Mouse (Mus musculus): ENCODE data around the gene Tbc1d2b. TPM values are rescaled to one million over a fixed set of nuclear protein-coding genes. Genes with fewer than 3 reads are reported as not detected.

The Tbc1d2b gene
- polyA plus RNA-seq, 1 experiment from 2014 or later, result 19.0 TPM

GRCm38 (mm10) chr9:90237232-90238062, 33.2 kb downstream of the Tbc1d2b start:
- Histone ChIP-seq H3K27ac (no peak overlapping the region), H3K9me3 (no peaks in the 10 kb centered on the region), H3K36me3 (peaks cover 18% of the 10 kb centered on the region), H3K27me3 (no peaks in the 10 kb centered on the region), H3K4me3 (no peak overlapping the region), H3K9ac (no peak overlapping the region), H3K4me2 (replicated peaks) (no peak overlapping the region), H3K4me1 (no peaks in the 10 kb centered on the region)
- ATAC-seq (ENCODE audit: insufficient number of reproducible peaks, insufficient read depth, low FRiP score, low TSS enrichment), result no peak
- WGBS, result 82% methylated on average over 9 of the region's 9 CpGs

- H3K27ac ChIP-seq, result no peak overlapping the region
- no peak overlapping the region for H3K4me3 ChIP-seq
- H3K4me2 ChIP-seq (replicated peaks), result no peak overlapping the region
- no peaks in the 10 kb centered on the region for H3K27me3 ChIP-seq
- ATAC-seq (ENCODE audit: insufficient number of reproducible peaks, insufficient read depth, low FRiP score, low TSS enrichment), result no peak
- no peaks in the 10 kb centered on the region for H3K9me3 ChIP-seq
- 89% methylated on average over 5 of the region's 5 CpGs for WGBS
- H3K9ac ChIP-seq, result no peak overlapping the region
- H3K36me3 ChIP-seq, result peaks cover 18% of the 10 kb centered on the region
- H3K4me1 ChIP-seq, result no peaks in the 10 kb centered on the region
These were observed 33.8 kb downstream of the Tbc1d2b start for GRCm38 (mm10) chr9:90236817-90237216.

- WGBS, result 87% methylated on average over 10 of the region's 10 CpGs
- H3K4me1 ChIP-seq, result no peaks in the 10 kb centered on the region
- no peaks in the 10 kb centered on the region for H3K9me3 ChIP-seq
- H3K4me3 ChIP-seq, result no peak overlapping the region
- H3K27me3 ChIP-seq, result no peaks in the 10 kb centered on the region
- no peak for ATAC-seq (ENCODE audit: insufficient number of reproducible peaks, insufficient read depth, low FRiP score, low TSS enrichment)
- no peak overlapping the region for H3K9ac ChIP-seq
- no peak overlapping the region for H3K4me2 ChIP-seq (replicated peaks)
- H3K36me3 ChIP-seq, result peaks cover 12% of the 10 kb centered on the region
- no peak overlapping the region for H3K27ac ChIP-seq
These were observed 35.2 kb downstream of the Tbc1d2b start for GRCm38 (mm10) chr9:90235258-90235882.

- Histone ChIP-seq H3K27me3 (no peaks in the 10 kb centered on the region), H3K9me3 (no peaks in the 10 kb centered on the region), H3K27ac (no peak overlapping the region), H3K9ac (no peak overlapping the region), H3K4me2 (replicated peaks) (no peak overlapping the region), H3K36me3 (0 out of 2 replicates have a peak, but pooled peaks cover 7% of the 10 kb centered on the region), H3K4me1 (no peaks in the 10 kb centered on the region), H3K4me3 (no peak overlapping the region)
- no peak for ATAC-seq (ENCODE audit: insufficient number of reproducible peaks, insufficient read depth, low FRiP score, low TSS enrichment)
- 86% methylated on average over 5 of the region's 5 CpGs for WGBS
These were observed 35.8 kb downstream of the Tbc1d2b start for GRCm38 (mm10) chr9:90234786-90235185.

- Histone ChIP-seq H3K9ac (no peak overlapping the region), H3K4me1 (no peaks in the 10 kb centered on the region), H3K4me3 (no peak overlapping the region), H3K9me3 (no peaks in the 10 kb centered on the region), H3K27me3 (no peaks in the 10 kb centered on the region), H3K36me3 (0 out of 2 replicates have a peak, but pooled peaks cover 4% of the 10 kb centered on the region), H3K4me2 (replicated peaks) (no peak overlapping the region), H3K27ac (no peak overlapping the region)
- WGBS, result 94% methylated on average over 5 of the region's 5 CpGs
- no peak for ATAC-seq (ENCODE audit: insufficient number of reproducible peaks, insufficient read depth, low FRiP score, low TSS enrichment)
These were observed 36.6 kb downstream of the Tbc1d2b start for GRCm38 (mm10) chr9:90233906-90234419.

- 93% methylated on average over 8 of the region's 8 CpGs for WGBS
These were observed 37.6 kb downstream of the Tbc1d2b start for GRCm38 (mm10) chr9:90232781-90233690.

GRCm38 (mm10) chr9:90227171-90227570, 43.4 kb downstream of the Tbc1d2b start:
- Histone ChIP-seq H3K9me3 (no peaks in the 10 kb centered on the region), H3K4me3 (no peak overlapping the region), H3K4me1 (no peaks in the 10 kb centered on the region), H3K36me3 (peaks cover 21% of the 10 kb centered on the region), H3K27me3 (no peaks in the 10 kb centered on the region), H3K4me2 (replicated peaks) (no peak overlapping the region), H3K27ac (no peak overlapping the region), H3K9ac (no peak overlapping the region)
- no peak for ATAC-seq (ENCODE audit: insufficient number of reproducible peaks, insufficient read depth, low FRiP score, low TSS enrichment)
- WGBS, result 86% methylated on average over 12 of the region's 12 CpGs

More at GRCm38 (mm10) chr9:90232781-90233690, 37.6 kb downstream of the Tbc1d2b start:
- H3K9me3 ChIP-seq, result no peaks in the 10 kb centered on the region
- H3K4me2 ChIP-seq (replicated peaks), result no peak overlapping the region
- no peak overlapping the region for H3K4me3 ChIP-seq
- ATAC-seq (ENCODE audit: insufficient number of reproducible peaks, insufficient read depth, low FRiP score, low TSS enrichment), result no peak
- H3K9ac ChIP-seq, result no peak overlapping the region
- no peaks in the 10 kb centered on the region for H3K27me3 ChIP-seq
- H3K27ac ChIP-seq, result no peak overlapping the region
- no peaks in the 10 kb centered on the region for H3K36me3 ChIP-seq
- no peaks in the 10 kb centered on the region for H3K4me1 ChIP-seq

- no peaks in the 10 kb centered on the region for H3K27me3 ChIP-seq
- no peak overlapping the region for H3K27ac ChIP-seq
- no peak overlapping the region for H3K4me3 ChIP-seq
- no peak overlapping the region for H3K4me2 ChIP-seq (replicated peaks)
- peaks cover 25% of the 10 kb centered on the region for H3K36me3 ChIP-seq
- 92% methylated on average over 2 of the region's 2 CpGs for WGBS
- H3K9me3 ChIP-seq, result no peaks in the 10 kb centered on the region
- H3K9ac ChIP-seq, result no peak overlapping the region
- no peaks in the 10 kb centered on the region for H3K4me1 ChIP-seq
- ATAC-seq (ENCODE audit: insufficient number of reproducible peaks, insufficient read depth, low FRiP score, low TSS enrichment), result no peak
These were observed 43.9 kb downstream of the Tbc1d2b start for GRCm38 (mm10) chr9:90226742-90227096.

- Histone ChIP-seq H3K36me3 (peaks cover 26% of the 10 kb centered on the region), H3K27me3 (no peaks in the 10 kb centered on the region), H3K4me2 (replicated peaks) (no peak overlapping the region), H3K27ac (no peak overlapping the region), H3K9ac (no peak overlapping the region), H3K9me3 (no peaks in the 10 kb centered on the region), H3K4me3 (no peak overlapping the region), H3K4me1 (no peaks in the 10 kb centered on the region)
- 89% methylated on average over 21 of the region's 21 CpGs for WGBS
- no peak for ATAC-seq (ENCODE audit: insufficient number of reproducible peaks, insufficient read depth, low FRiP score, low TSS enrichment)
These were observed 44.4 kb downstream of the Tbc1d2b start for GRCm38 (mm10) chr9:90226081-90226741.

GRCm38 (mm10) chr9:90222275-90222674, 48.3 kb downstream of the Tbc1d2b start:
- 92% methylated on average over 3 of the region's 3 CpGs for WGBS
- peaks cover 44% of the 10 kb centered on the region for H3K36me3 ChIP-seq

GRCm38 (mm10) chr9:90217501-90217900, 53.1 kb downstream of the Tbc1d2b start:
- Histone ChIP-seq H3K27me3 (no peaks in the 10 kb centered on the region), H3K4me2 (replicated peaks) (no peak overlapping the region), H3K27ac (no peak overlapping the region), H3K9ac (no peak overlapping the region), H3K4me1 (no peaks in the 10 kb centered on the region), H3K4me3 (no peak overlapping the region), H3K9me3 (no peaks in the 10 kb centered on the region), H3K36me3 (peaks cover 49% of the 10 kb centered on the region)
- WGBS, result 52% methylated on average over 4 of the region's 4 CpGs
- ATAC-seq (ENCODE audit: insufficient number of reproducible peaks, insufficient read depth, low FRiP score, low TSS enrichment), result no peak

More at GRCm38 (mm10) chr9:90222275-90222674, 48.3 kb downstream of the Tbc1d2b start:
- Histone ChIP-seq H3K9ac (no peak overlapping the region), H3K27me3 (no peaks in the 10 kb centered on the region), H3K27ac (no peak overlapping the region), H3K4me1 (no peaks in the 10 kb centered on the region), H3K4me2 (replicated peaks) (no peak overlapping the region), H3K4me3 (no peak overlapping the region), H3K9me3 (no peaks in the 10 kb centered on the region)
- no peak for ATAC-seq (ENCODE audit: insufficient number of reproducible peaks, insufficient read depth, low FRiP score, low TSS enrichment)

Data from embryonic facial prominence, embryonic 12.5 days (tissue).